Mouse (Mus musculus): ENCODE results near the gene Wbp2.

The Wbp2 gene

GRCm38 (mm10) chr11:116030088-116030897 is 56.5 kb downstream of the Wbp2 start, which contains the start of gene Unk:
Gene Unk, plus strand, starts transcription at chr11:116030322.
- peak; percentile 98 for DNase-seq (ENCODE audit: low read depth)

- DNase-seq (ENCODE audit: low read depth) = no peak
These were observed 57.5 kb downstream of the Wbp2 start for GRCm38 (mm10) chr11:116029086-116029865.
